Mouse (Mus musculus) E14TG2a.4 (cell line): ENCODE measurements around the gene Barhl1.

Experiments
- CTCF ChIP-seq: conservative IDR thresholded peaks from 2 replicates; pipeline ENCODE4 v1.5.1; 2014; ENCODE audit warnings: low read length
- POU5F1 ChIP-seq: IDR thresholded peaks from 2 replicates; pipeline ENCODE4 v1.6.1; 2014; ENCODE audit warnings: low read length, borderline replicate concordance

DNA sequence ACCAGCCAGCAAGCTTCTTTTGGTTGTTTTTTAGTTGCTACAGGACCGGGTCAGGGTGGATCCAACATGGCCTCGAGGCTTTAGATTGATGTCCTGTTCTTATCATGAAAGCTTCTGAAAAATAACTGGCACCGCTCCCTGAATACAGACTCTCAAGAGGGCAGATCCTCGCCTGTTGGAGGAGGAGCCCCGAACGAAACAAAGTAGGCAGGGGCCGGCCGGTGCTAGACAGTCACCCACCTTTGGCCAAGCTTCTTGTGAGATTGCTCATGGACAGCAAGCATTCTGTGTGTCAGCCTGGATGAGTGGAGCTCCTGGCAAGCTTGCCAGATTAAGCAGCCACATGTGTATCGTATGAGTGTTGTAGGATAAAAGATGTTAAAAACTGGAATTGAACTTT, 11.7 kb downstream of the Barhl1 start:
- TF ChIP-seq CTCF (no peak), POU5F1 (no peak)
